Mouse (Mus musculus): ENCODE measurements around the gene Pde8a. TPM values are rescaled to one million over a fixed set of nuclear protein-coding genes. Genes with fewer than 3 reads are reported as not detected.

Pde8a gene
- polyA plus RNA-seq, 1 experiment from 2014 or later, result 2.3 TPM

DNA sequence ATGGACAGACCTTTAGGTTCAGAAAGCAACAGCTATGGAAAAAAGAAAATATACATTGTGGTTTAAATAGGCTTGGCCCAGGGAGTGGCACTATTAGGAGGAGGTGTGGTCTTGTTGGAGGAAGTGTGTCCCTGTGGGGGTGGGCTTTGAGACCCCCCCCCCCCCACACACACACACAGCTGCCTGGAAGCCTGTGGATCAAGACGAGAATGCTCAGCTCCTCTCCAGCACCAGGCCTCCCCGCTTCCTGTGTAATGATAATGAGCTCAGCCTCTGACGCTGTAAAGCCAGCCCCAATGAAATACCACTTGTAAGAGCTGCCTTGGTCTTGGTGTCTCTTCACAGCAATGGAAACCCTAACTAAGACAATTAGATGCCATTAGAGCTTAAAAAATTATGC lies 117.4 kb downstream of the Pde8a start:
- 10% methylated on average over 3 of the region's 3 CpGs for WGBS

DNA sequence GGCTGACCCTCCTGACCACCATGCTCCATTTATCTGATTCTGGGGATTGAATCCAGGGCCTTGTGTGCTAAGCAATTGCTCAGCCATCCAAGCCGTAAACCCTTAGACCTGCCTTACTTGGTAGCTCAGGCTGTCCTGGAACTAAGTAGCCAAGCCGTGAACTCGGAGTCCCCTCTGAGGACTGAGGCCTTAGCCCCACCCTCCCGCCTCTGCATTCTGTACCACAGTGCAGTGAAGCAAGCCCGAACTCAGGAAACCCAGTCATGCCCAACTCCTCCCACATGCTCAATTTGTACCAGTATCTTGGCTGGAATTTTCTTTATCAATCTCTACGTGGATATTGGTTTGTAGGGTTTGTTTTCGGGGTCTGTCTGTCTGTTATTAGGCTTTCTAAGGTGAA lies 118.5 kb downstream of the Pde8a start:
- Histone ChIP-seq H3K4me1 (peaks cover 4% of the 10 kb centered on the region), H3K27ac (no peak overlapping the region), H3K4me2 (no peak overlapping the region), H3K4me3 (no peak overlapping the region), H3K9me3 (no peaks in the 10 kb centered on the region), H3K36me3 (replicated peaks) (0 out of 2 replicates have a peak, but pooled peaks cover 4% of the 10 kb centered on the region), H3K9ac (no peak overlapping the region), H3K27me3 (replicated peaks) (no peaks in the 10 kb centered on the region)
- WGBS, result 80% methylated on average over 7 of the region's 7 CpGs
- no peak for ATAC-seq (replicated peaks)

More for the DNA sequence above, 117.4 kb downstream of the Pde8a start:
- Histone ChIP-seq H3K27me3 (replicated peaks) (no peaks in the 10 kb centered on the region), H3K4me1 (no peaks in the 10 kb centered on the region), H3K4me3 (no peak overlapping the region), H3K27ac (no peak overlapping the region), H3K4me2 (no peak overlapping the region), H3K36me3 (replicated peaks) (0 out of 2 replicates have a peak, but pooled peaks cover 4% of the 10 kb centered on the region), H3K9ac (no peak overlapping the region), H3K9me3 (no peaks in the 10 kb centered on the region)
- ATAC-seq (replicated peaks), result no peak

DNA sequence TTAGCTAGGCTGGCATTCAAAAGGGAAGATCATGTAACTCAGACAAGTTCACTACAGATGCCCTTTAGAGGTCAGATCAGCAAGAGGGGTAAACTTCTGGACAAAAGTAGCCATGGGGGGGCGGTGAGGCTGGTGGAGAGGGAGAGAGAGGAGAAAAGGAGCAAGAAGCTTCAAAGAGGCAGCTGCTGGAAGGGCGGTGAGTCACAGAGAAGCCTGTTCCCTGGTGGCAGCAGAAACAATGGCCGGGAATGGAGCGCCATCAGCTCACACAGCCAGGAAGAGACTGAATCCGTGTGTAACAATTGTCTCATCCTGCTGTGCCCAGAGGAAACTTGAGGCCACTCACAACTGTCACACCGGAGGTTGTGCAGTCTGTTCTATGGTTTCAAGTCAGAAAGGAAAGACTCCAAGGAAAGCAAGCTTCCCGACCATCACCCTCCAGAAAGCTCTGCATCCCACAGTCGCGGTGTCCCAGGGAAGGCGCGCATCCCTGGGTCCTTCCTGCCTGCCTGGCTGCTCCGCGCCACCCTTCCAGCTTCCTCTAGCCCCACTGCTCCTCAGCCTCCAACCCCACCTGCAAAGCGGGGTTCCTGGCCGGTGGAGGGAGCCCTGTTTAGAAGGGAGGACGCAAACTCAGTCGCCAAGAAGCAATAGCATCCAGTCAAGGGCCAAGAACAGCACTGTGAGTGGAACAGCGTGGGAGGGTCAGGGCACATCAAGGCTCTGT lies 122.5 kb downstream of the Pde8a start:
- H3K4me3 ChIP-seq, result no peak overlapping the region
- no peaks in the 10 kb centered on the region for H3K9me3 ChIP-seq
- ATAC-seq (replicated peaks), result no peak
- H3K36me3 ChIP-seq (replicated peaks), result peaks cover 15% of the 10 kb centered on the region; the same call in 1 of the 2 replicates
- H3K27ac ChIP-seq, result no peak overlapping the region; the same call in 1 of the 2 replicates
- no peaks in the 10 kb centered on the region for H3K27me3 ChIP-seq (replicated peaks)
- H3K4me1 ChIP-seq, result peaks cover 4% of the 10 kb centered on the region
- H3K9ac ChIP-seq, result no peak overlapping the region
- 39% methylated on average over 18 of the region's 18 CpGs for WGBS
- H3K4me2 ChIP-seq, result no peak overlapping the region

DNA sequence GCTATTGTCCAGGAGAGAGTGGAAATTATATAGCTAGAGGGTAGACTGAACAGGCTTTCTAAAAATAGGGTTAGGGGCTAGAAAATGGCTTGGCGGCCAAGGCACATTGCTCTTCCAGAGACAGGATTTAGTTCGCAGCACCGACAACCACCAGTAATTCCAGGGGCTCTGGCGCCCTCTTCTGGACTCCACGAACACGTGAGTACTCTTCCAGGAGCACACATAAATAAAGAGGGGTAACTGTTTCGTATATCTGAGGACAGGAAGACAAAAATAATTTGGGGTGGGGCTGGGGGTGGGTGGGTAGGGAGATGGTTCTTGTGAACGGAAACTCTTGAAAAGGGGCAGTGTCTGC lies 123.0 kb downstream of the Pde8a start:
- WGBS, result 36% methylated on average over 8 of the region's 8 CpGs
- Histone ChIP-seq H3K4me1 (peaks cover 4% of the 10 kb centered on the region), H3K36me3 (replicated peaks) (peaks cover 19% of the 10 kb centered on the region; the same call in 1 of the 2 replicates), H3K9ac (no peak overlapping the region), H3K4me2 (no peak overlapping the region), H3K4me3 (no peak overlapping the region), H3K9me3 (no peaks in the 10 kb centered on the region), H3K27me3 (replicated peaks) (no peaks in the 10 kb centered on the region), H3K27ac (no peak overlapping the region)
- no peak for ATAC-seq (replicated peaks)

DNA sequence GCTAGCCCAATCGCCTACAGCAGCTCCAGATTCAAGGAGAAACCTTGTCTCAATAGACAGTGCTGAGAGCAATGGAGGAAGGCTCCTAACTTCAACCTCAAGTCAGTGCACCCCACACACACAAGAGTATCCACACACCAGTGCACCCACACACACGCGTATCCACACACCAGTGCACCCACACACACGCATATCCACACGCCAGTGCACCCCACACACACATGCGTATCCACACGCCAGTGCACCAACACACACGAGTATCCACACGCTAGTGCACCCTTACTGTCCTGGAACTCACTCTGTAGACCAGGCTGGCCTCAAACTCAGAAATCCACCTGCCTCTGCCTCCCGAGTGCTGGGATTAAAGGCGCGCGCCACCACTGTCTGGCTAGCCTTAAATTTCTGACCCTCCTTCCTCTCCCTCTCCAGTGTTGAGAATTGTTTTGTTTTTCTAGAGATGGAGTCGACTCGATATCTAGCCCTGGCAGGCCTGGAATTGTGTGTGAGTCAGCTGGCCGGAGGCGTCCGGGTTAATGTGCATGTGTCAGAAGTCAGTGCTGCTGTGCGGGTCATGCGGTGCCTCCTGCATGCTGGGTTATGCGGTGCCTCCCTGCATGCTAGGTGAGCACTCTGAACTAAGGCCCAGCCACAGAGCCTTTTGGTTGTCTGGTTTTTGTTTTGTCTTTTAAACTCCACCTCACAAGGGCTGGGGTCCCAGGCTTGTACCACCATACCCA lies 124.6 kb downstream of the Pde8a start:
- H3K27me3 ChIP-seq (replicated peaks), result no peaks in the 10 kb centered on the region
- no peak for ATAC-seq (replicated peaks)
- 95% methylated on average over 21 of the region's 21 CpGs for WGBS
- no peak overlapping the region for H3K4me3 ChIP-seq
- H3K4me2 ChIP-seq, result no peak overlapping the region
- H3K36me3 ChIP-seq (replicated peaks), result peaks cover 19% of the 10 kb centered on the region; the same call in 1 of the 2 replicates
- H3K27ac ChIP-seq, result no peak overlapping the region
- H3K9me3 ChIP-seq, result no peaks in the 10 kb centered on the region
- no peak overlapping the region for H3K9ac ChIP-seq
- H3K4me1 ChIP-seq, result peaks cover 18% of the 10 kb centered on the region

DNA sequence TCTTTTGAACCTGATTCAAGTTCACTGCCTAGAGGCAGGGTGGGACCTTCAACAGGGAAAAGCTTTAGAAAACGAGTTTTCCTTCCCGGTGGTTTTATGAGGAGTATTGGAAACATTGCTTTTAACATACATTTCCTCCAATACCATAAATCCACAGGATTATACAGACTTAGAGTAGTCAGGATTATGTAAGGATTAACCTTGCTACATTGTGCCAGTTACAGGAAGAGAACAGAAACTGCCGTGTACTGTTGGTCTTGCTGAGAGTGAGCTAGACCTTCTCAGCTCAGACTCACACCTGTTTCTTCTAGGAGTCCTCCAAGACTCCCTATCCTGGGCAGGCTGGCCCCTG lies 125.1 kb downstream of the Pde8a start:
- Histone ChIP-seq H3K36me3 (replicated peaks) (peaks cover 18% of the 10 kb centered on the region; the same call in 1 of the 2 replicates), H3K27me3 (replicated peaks) (no peaks in the 10 kb centered on the region), H3K4me2 (no peak overlapping the region), H3K27ac (no peak overlapping the region), H3K9ac (no peak overlapping the region), H3K9me3 (no peaks in the 10 kb centered on the region), H3K4me3 (no peak overlapping the region), H3K4me1 (peaks cover 23% of the 10 kb centered on the region)
- 80% methylated on average over 3 of the region's 3 CpGs for WGBS
- ATAC-seq (replicated peaks), result no peak

DNA sequence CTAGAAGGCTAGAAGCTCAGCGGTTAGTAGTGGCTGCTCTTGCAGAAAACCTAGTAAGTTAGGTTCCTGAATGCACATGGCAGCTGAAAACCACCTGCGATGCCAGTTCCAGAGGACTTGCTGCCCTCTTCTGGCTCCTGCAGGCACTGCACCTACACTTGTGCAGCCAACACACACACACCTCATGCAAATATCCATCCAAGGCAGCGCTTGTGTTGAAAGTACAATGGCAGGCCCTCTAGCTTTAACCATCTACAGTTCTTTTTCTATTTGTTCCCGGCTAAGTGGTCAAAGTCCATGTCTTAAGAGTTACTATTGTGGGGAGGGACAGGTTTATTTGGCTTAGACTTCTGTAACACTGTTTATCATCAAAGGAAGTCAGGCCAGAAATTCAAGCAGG lies 126.4 kb downstream of the Pde8a start:
- H3K36me3 ChIP-seq (replicated peaks), result peaks cover 18% of the 10 kb centered on the region; the same call in 1 of the 2 replicates
- H3K27me3 ChIP-seq (replicated peaks), result no peaks in the 10 kb centered on the region
- H3K4me1 ChIP-seq, result peaks cover 33% of the 10 kb centered on the region
- H3K9me3 ChIP-seq, result no peaks in the 10 kb centered on the region
- ATAC-seq (replicated peaks), result no peak
- 79% methylated on average over 4 of the region's 4 CpGs for WGBS
- no peak overlapping the region for H3K27ac ChIP-seq
- no peak overlapping the region for H3K4me3 ChIP-seq
- no peak overlapping the region for H3K4me2 ChIP-seq
- H3K9ac ChIP-seq, result no peak overlapping the region

DNA sequence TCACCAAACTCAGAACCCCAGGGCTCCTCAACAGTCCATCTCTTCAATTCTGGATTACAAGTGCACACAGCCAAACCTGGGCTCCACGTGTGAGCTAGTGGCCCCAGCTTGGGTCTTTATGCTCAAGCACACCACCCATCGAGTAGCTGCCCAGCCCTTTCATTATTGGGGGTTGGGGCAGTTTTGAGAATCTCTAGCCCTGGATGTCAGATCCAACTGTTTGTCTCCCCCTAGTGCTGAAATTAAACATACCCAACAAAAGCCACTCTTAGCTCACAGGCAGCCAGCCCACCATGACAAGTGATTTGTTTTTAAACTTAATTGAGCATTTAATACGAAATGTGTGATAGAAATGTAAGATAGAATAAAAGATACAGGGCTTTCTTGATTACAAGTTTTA lies 128.2 kb downstream of the Pde8a start:
- WGBS, result 48% methylated on average over 3 of the region's 3 CpGs
- Histone ChIP-seq H3K4me2 (no peak overlapping the region), H3K4me3 (no peak overlapping the region), H3K36me3 (replicated peaks) (peaks cover 18% of the 10 kb centered on the region; the same call in 1 of the 2 replicates), H3K4me1 (peaks cover 29% of the 10 kb centered on the region), H3K27me3 (replicated peaks) (no peaks in the 10 kb centered on the region), H3K9ac (no peak overlapping the region), H3K27ac (no peak overlapping the region), H3K9me3 (no peaks in the 10 kb centered on the region)
- ATAC-seq (replicated peaks), result no peak

DNA sequence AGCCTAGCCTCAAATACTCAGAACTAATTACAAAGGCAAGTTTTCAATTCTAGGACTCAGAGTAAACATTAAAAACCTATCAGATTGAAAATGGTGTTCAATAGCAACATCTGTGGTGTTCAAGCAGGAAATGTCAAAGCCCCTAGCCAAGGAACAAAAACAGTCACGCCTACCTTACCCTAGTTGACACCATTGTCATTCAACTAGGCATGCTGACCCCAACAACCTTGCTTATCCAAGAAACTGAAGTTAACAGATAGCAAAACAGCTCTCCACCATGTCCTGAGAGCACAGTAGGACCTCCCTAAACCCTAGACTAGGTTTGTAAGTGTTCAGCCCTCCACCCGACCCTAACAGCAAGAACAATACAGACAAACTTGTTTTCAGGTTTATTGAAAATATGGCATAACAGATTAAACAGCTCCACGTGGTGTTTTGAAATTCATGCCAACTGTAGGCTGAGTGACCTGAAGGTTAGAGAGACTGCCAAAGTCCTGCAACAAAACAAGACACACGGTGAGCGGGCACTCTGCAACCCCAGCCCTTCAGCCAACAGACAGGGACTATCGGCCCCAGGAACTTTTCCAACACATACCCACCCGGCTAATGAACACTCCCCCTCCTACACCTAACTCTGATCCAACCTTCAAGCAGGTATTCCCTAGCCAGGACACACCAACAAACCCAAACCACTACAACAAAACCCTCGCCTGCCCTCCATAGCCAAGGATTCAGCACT lies 129.1 kb downstream of the Pde8a start:
- 71% methylated on average over 8 of the region's 8 CpGs for WGBS
- H3K4me3 ChIP-seq, result peak overlapping the region; percentile 92; the same call in 1 of the 2 replicates
- no peak overlapping the region for H3K27ac ChIP-seq
- H3K4me2 ChIP-seq, result peak overlapping the region; percentile 87
- H3K4me1 ChIP-seq, result peaks cover 29% of the 10 kb centered on the region
- ATAC-seq (replicated peaks), result no peak
- H3K9me3 ChIP-seq, result no peaks in the 10 kb centered on the region
- H3K36me3 ChIP-seq (replicated peaks), result peaks cover 18% of the 10 kb centered on the region; the same call in 1 of the 2 replicates
- H3K9ac ChIP-seq, result peak overlapping the region; percentile 96
- H3K27me3 ChIP-seq (replicated peaks), result no peaks in the 10 kb centered on the region

DNA sequence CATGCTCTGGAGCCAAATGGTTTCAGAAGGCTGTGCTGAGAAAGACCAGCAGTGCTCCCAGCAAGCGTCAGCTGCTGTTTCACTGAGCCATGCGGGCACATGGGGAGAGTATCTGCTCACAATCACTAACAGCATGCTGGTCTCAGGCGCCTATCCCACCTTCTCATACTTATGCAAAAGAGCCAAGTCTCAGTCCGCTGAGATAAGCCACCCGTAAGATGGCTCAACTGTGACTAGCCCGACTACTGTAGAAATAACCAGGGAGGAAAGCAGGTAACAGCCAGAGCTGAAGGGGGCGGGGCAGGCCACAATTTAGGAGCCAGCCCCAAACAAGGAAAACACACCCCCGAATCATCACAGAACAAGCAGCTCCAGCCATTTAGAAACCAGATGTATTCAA lies 129.9 kb downstream of the Pde8a start:
- H3K9me3 ChIP-seq, result no peaks in the 10 kb centered on the region
- H3K36me3 ChIP-seq (replicated peaks), result peaks cover 18% of the 10 kb centered on the region; the same call in 1 of the 2 replicates
- peak overlapping the region; percentile 92 for H3K4me3 ChIP-seq
- ATAC-seq (replicated peaks), result no peak
- H3K27ac ChIP-seq, result no peak overlapping the region
- H3K9ac ChIP-seq, result peak overlapping the region; percentile 96
- H3K4me1 ChIP-seq, result peaks cover 29% of the 10 kb centered on the region
- WGBS, result 48% methylated on average over 8 of the region's 8 CpGs
- no peaks in the 10 kb centered on the region for H3K27me3 ChIP-seq (replicated peaks)
- peak overlapping the region; percentile 87 for H3K4me2 ChIP-seq

DNA sequence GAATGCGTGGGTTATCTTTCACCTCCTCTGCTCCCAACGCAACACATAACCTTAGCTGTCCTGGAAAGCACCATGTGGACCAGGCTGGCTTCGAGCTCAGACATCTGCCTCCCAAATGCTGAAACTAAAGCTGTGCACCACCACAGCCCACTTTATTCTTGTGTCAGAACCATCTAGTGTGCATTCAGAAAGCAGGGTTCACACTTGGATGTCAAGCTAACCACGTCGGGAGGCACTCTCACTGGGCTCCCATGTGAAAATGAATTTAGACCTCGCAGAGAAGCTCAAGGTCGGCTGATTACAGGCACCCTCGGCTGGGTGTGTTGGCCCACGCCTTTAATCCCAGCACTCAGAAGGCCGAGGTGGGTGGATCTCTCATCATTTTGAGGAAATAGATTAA lies 130.4 kb downstream of the Pde8a start:
- Histone ChIP-seq H3K36me3 (replicated peaks) (peaks cover 18% of the 10 kb centered on the region; the same call in 1 of the 2 replicates), H3K4me1 (peaks cover 29% of the 10 kb centered on the region), H3K27ac (no peak overlapping the region), H3K4me3 (peak overlapping the region; percentile 92), H3K9me3 (no peaks in the 10 kb centered on the region), H3K27me3 (replicated peaks) (no peaks in the 10 kb centered on the region), H3K9ac (peak overlapping the region; percentile 96), H3K4me2 (peak overlapping the region; percentile 87)
- 13% methylated on average over 10 of the region's 10 CpGs for WGBS
- no peak for ATAC-seq (replicated peaks)
